Mouse (Mus musculus) gonadal fat pad, adult 2 months (tissue): ENCODE results near the gene Mrpl4. TPM values are rescaled to one million over a fixed set of nuclear protein-coding genes. Genes with fewer than 3 reads are reported as not detected.

Experiments
- DNase-seq: peaks from one replicate; pipeline ENCODE4 v3.0.0-alpha.2; 2012; ENCODE audit warnings: low read depth
- polyA plus RNA-seq: library from polyadenylated mRNA; depleted of rRNA; stranded (reverse); fragments of >200 nt; gene quantifications from 2 replicates; pipeline ENCODE4 v1.2.3, GENCODE M21; 2012; rRNA removed

Mrpl4 gene
- 76.1 and 83.2 TPM in 2 replicates for polyA plus RNA-seq

- DNase-seq = no peak
Observed at GRCm38 (mm10) chr9:21002627-21003551, at the start of gene Mrpl4. Mrpl4 (plus strand) TSS chr9:21002738.

- DNase-seq = no peak
Observed at GRCm38 (mm10) chr9:20956989-20957388, 45.5 kb upstream of the Mrpl4 start.

- DNase-seq = no peak
Observed at GRCm38 (mm10) chr9:20959430-20959938, 43.1 kb upstream of the Mrpl4 start, which contains the start of gene Dnmt1. Dnmt1 (minus strand) TSS chr9:20959888.

GRCm38 (mm10) chr9:20961557-20961956 is 41.0 kb upstream of the Mrpl4 start:
- no peak for DNase-seq

- no peak for DNase-seq
Observed at GRCm38 (mm10) chr9:20965606-20966005, 36.9 kb upstream of the Mrpl4 start.

DNA sequence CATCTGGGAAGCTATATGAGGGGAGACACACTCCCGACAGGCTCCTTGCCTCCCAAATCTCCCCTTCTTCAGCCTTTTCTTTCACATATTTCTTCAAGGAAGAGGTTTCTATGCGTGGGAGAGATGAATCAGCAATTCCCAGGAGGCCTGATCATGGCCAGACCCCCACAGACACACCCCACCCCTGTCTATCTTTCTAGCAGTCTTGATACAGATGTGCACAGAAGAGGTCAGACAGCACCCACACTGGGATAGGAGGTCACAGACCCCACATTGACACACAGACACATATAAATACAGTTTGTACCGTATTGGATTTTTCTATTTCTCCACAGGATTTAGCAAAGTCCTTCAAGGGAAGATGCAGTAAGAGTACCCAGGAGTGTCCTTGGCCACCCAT is 36.5 kb upstream of the Mrpl4 start:
- DNase-seq = no peak

DNA sequence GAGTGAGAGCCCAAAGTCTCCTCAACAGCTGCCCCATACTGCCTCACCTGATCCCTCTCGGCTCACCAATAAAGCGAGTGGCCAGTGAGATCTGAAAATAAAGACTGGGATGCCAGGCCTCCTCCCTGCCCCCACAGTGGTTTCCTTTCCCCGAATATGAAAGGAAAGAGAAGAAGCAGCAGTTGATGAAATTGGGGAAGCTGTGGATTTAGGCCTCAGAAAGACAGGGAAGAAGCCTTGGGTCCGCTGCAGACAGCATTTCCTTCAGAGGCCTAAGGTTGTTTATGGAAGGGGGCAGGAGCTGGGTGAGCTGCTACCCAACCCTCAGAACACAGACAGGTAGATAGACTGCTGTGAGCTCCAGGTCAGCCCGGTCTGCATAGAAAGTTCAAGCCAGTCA is 35.8 kb upstream of the Mrpl4 start:
- DNase-seq = no peak

DNA sequence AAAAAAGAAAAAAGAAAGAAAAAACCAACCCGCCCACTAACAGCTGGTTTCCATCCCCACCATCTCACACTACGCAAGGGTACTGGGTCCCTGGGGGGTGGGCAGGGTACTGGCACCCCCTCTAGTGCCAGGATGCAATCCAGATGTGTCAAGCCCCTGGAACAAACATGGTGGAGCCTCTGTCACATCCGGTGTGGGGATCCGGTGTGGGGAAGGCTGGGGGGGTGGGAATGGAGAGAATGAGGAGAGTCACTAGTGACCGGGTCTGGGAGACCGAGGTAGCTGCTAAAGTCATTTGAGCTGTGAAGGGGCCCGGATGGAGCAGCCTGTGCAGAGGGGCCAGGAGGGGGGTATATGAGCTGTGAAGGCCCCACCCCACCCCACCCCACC is 30.8 kb upstream of the Mrpl4 start:
- no peak for DNase-seq

DNA sequence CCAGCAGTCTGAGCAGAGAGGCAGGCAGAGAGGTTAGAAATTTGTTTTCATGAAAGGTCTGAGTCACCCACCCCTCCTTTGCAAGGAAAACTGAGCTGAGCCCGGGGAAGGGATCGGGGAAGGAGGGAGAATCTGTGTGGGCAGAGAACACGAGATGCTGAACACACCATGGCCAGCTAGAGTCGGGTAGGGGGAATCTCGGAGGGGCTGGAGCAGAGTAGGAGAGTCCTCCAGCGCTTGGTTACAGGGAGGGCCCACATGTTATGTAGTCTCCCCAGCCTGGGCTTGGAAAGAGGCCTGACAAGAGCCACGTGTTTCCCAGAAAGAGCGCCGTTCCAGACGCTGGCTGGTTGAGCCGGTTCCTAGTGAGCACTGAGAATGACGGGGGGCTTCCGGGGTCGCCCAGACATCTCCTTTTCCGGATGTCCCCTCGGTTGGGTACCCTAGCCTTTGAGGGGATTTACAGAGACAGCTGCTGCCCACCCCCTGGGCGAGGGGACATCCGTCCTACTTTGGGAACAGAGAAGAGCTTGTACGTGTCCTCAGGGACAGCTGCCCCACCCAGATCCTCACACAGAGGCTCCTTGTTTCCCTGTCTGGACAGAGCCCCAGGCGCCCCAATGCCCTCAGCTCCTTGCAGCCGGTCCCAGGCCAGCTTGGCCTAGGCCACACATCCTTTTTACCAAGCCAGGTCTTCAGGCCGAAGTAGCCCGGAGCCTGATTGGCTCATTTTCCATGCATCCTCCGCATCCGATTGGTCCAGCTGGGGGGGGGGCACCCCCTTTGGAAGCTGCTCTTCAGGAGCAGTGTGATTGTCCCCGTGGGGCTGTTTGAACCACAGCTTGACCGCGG is 30.2 kb upstream of the Mrpl4 start:
- no peak for DNase-seq

GRCm38 (mm10) chr9:20973001-20973681 is 29.4 kb upstream of the Mrpl4 start:
- no peak for DNase-seq

GRCm38 (mm10) chr9:20973682-20974075 is 28.9 kb upstream of the Mrpl4 start:
- no peak for DNase-seq

GRCm38 (mm10) chr9:20975431-20976215 is 26.9 kb upstream of the Mrpl4 start:
- DNase-seq = no peak

- no peak for DNase-seq
Observed at GRCm38 (mm10) chr9:20976216-20976960, 26.1 kb upstream of the Mrpl4 start, which contains the start of gene S1pr2. S1pr2 (minus strand) TSS chr9:20976781.

DNA sequence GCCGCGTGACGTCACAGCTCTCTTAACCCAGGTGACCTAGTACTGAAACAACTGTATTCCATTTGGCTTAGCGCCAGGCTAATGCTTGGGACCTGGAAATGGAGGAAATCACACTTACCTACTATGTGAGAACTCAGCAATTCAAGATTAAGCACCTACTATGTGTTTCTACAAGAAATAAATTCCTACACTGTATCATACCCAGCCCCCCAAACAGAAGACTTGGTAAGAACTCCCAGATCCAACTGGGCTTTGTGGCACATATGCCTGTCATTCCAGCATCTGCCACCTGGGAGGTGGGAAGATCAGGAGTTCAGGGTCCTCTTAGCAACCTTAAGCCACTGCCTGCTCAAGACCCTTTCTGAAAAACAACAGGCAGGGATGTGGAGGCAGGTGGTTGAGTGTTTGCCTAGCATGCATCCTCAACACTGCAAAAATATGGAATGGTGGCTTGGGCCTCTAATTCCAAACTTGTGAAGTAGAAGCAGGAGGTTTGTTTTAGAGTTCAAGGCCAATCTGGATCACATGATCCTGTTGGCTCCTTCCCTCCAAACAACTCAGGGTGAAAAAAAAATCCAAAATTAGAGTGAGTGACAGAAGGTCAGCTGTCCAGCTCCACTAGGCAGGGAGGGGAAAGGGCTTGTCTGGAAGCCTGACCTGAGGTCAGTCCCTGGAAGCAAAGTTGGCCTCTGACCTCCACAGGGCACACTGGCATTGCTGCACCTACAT is 25.4 kb upstream of the Mrpl4 start:
- DNase-seq = no peak

DNA sequence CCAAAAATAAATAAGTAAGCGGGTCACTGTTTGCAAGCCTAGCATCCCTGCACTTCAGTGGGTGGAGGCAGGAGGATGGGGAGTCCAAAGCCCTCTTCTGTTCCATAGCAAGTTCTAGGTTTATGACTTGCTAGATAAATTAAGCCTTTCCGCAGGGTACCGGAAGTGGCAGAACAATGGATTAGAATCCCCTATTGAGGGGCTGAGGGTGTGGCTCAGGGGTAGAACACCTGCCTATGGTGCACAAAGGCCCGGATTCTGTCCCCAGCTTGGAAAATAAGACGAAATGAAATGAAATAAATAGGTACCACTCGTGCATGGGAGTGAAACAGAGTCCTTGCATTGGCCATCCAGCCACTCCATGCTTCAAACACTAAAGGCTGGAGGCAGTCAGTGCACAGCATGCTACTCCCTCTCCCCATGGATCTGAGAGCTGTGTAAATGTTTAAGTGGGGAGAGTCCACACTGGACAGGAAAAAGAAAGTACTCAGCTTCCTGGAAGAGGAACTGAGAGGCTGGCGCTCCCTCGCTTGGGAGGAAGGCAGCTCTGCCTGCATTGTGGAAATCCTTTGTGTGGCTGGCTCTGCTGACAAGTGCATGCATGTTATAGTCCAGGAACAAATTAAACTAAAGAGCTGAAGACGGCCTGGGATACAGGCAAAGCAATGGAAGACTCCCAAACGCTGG is 24.0 kb upstream of the Mrpl4 start:
- DNase-seq = no peak

DNA sequence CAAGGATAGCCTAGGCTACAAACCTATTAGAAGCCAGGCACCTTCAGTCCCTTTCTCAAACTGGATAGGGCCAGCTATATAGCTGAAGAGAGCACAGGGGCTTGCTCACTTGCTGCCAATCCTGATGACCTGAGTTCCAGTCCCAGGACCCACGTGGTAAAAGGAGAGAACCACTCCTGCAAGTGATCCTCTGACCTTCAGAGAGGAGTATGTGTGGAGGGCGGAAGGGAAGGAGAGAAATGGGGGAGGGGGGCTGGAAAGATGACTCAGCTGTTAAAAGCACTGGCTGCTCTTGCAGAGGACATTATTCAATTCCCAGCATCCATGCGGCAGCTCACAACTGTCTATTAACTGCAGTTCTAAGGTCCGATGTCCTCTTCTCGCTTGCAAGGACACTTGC is 23.4 kb upstream of the Mrpl4 start:
- DNase-seq = no peak

GRCm38 (mm10) chr9:20979769-20980168 is 22.8 kb upstream of the Mrpl4 start:
- no peak for DNase-seq

- no peak for DNase-seq
Observed at GRCm38 (mm10) chr9:20982171-20982570, 20.4 kb upstream of the Mrpl4 start.

DNA sequence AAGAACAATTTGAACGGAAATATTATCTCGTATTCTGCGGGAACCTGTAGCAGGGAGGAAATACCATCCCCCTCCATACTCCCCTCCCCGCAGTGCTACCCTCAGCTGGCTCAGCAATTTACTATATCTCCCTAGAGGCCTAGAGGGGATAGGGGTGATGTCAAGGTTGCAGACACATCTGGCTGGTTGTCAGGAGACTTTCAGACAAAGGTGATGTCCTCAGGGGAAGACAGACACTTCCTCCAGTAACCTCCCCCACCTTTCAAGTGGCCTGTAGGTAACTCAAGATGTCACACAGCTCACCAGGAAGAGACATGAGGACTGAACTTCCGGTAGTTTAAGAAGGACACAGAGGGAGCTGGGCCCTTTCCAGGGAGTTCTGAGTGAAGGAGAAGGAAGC is 19.4 kb upstream of the Mrpl4 start:
- DNase-seq = no peak
